Mouse (Mus musculus): ENCODE measurements around the gene D16Ertd472e.
A peak's percentile ranks its signal among the peaks of the same experiment; 100 is the strongest.
"Not testable (repeated sequence)": the region's sequence is repeated elsewhere in the genome, so short reads cannot be mapped to it uniquely, and the experiment has no call there.

The D16Ertd472e gene

GRCm38 (mm10) chr16:78573016-78573415 lies 3.5 kb downstream of the D16Ertd472e start:
- DNase-seq (ENCODE audit: low spot score in 2 of 2): no peak

GRCm38 (mm10) chr16:78564110-78564821 lies 12.2 kb downstream of the D16Ertd472e start:
- no peak for DNase-seq (ENCODE audit: low spot score in 2 of 2)

GRCm38 (mm10) chr16:78563093-78563971 lies 13.2 kb downstream of the D16Ertd472e start:
- DNase-seq (ENCODE audit: low spot score in 2 of 2): no peak

GRCm38 (mm10) chr16:78560627-78561026 lies 15.9 kb downstream of the D16Ertd472e start:
- peak in 1 of 2 experiments; percentile 29 for DNase-seq (ENCODE audit: low spot score in 2 of 2)

- no peak for DNase-seq (ENCODE audit: low spot score in 2 of 2)
Measured at GRCm38 (mm10) chr16:78560063-78560462, 16.4 kb downstream of the D16Ertd472e start.

GRCm38 (mm10) chr16:78557573-78557972 lies 18.9 kb downstream of the D16Ertd472e start:
- DNase-seq (ENCODE audit: low spot score in 2 of 2): no peak

- DNase-seq (ENCODE audit: low spot score in 2 of 2): no peak
Measured at GRCm38 (mm10) chr16:78554911-78555648, 21.4 kb downstream of the D16Ertd472e start.

- no peak for DNase-seq (ENCODE audit: low spot score in 2 of 2)
Measured at GRCm38 (mm10) chr16:78547367-78547766, 29.1 kb downstream of the D16Ertd472e start.

GRCm38 (mm10) chr16:78546529-78546928 lies 30.0 kb downstream of the D16Ertd472e start:
- DNase-seq (ENCODE audit: low spot score in 2 of 2): no peak

GRCm38 (mm10) chr16:78540376-78541246 lies 35.9 kb downstream of the D16Ertd472e start:
- no peak for DNase-seq (ENCODE audit: low spot score in 2 of 2)

GRCm38 (mm10) chr16:78537798-78538422 lies 38.6 kb downstream of the D16Ertd472e start:
- no peak for DNase-seq (ENCODE audit: low spot score in 2 of 2)

- no peak for DNase-seq (ENCODE audit: low spot score in 2 of 2)
Measured at GRCm38 (mm10) chr16:78537322-78537721, 39.2 kb downstream of the D16Ertd472e start.

- DNase-seq (ENCODE audit: low spot score in 2 of 2): no peak
Measured at GRCm38 (mm10) chr16:78534468-78534867, 42.0 kb downstream of the D16Ertd472e start.

- DNase-seq (ENCODE audit: low spot score in 2 of 2): no peak
Measured at GRCm38 (mm10) chr16:78531957-78532605, 44.4 kb downstream of the D16Ertd472e start.

GRCm38 (mm10) chr16:78522974-78523373 lies 53.5 kb downstream of the D16Ertd472e start:
- DNase-seq (ENCODE audit: low spot score in 2 of 2): no peak

GRCm38 (mm10) chr16:78518697-78519096 lies 57.8 kb downstream of the D16Ertd472e start:
- DNase-seq (ENCODE audit: low spot score in 2 of 2): no peak

GRCm38 (mm10) chr16:78517171-78517570 lies 59.3 kb downstream of the D16Ertd472e start:
- DNase-seq (ENCODE audit: low spot score in 2 of 2): no peak

GRCm38 (mm10) chr16:78511526-78511925 lies 65.0 kb downstream of the D16Ertd472e start:
- DNase-seq (ENCODE audit: low spot score in 2 of 2): no peak

- no peak for DNase-seq (ENCODE audit: low spot score in 2 of 2)
Measured at GRCm38 (mm10) chr16:78502492-78502891, 74.0 kb downstream of the D16Ertd472e start.

- not testable (repeated sequence) for DNase-seq (ENCODE audit: low spot score in 2 of 2)
Measured at GRCm38 (mm10) chr16:78492696-78493095, 83.8 kb downstream of the D16Ertd472e start.

All from left cerebral cortex, adult 9 months (tissue).